Comparison of ENCODE assay signal across 9 mouse cellular contexts in genomic region chr6:124413770-124414149, GRCm38 (mm10). TPM values are rescaled to one million over a fixed set of nuclear protein-coding genes. Genes with fewer than 3 reads are reported as not detected.
DNase-seq lines count a peak whose midpoint lies in the region; ATAC-seq and TF ChIP-seq lines count a peak whose summit lies in the region.
"Had no signal": no experiment of that assay in that cellular context is flagged by ENCODE, and none has a peak within 500 bp of the region (broad histone marks: within the 10 kb centered on the region; RNA-seq: fewer than 3 reads in every experiment).

No protein-coding gene starts in this region.

- H3K27me3 ChIP-seq in kidney, embryonic 14.5 days (ENCODE audit: control insufficient read depth, insufficient read depth, low read length): no peaks in the 10 kb centered on the region
- no peaks in the 10 kb centered on the region for H3K27me3 ChIP-seq in hindbrain, embryonic 14.5 days (ENCODE audit: control insufficient read depth, insufficient read depth, low read length)
- no peaks in the 10 kb centered on the region for H3K27me3 ChIP-seq in midbrain, embryonic 12.5 days
- H3K27me3 ChIP-seq: Patski had no signal

- H3K27ac ChIP-seq in kidney, embryonic 14.5 days (ENCODE audit: low read depth, low read length): no peak overlapping the region; the same call in 1 of the 2 replicates
- no peak overlapping the region for H3K27ac ChIP-seq in cortical plate, adult 2 months (ENCODE audit: insufficient read depth, low read length)
- H3K27ac ChIP-seq in hindbrain, embryonic 14.5 days: peak overlapping the region; percentile 67; the same call in 1 of the 2 replicates
- H3K27ac ChIP-seq in midbrain, embryonic 12.5 days (replicated peaks): peak overlapping the region; percentile 56

- H3K9me3 ChIP-seq in kidney, embryonic 14.5 days (ENCODE audit: control insufficient read depth, low read length): no peaks in the 10 kb centered on the region
- H3K9me3 ChIP-seq in hindbrain, embryonic 14.5 days (ENCODE audit: control insufficient read depth, low read length): no peaks in the 10 kb centered on the region
- H3K9me3 ChIP-seq in midbrain, embryonic 12.5 days: no peaks in the 10 kb centered on the region

- peaks cover 20% of the 10 kb centered on the region for H3K36me3 ChIP-seq in kidney, embryonic 14.5 days (ENCODE audit: control insufficient read depth, insufficient read depth, low read length)
- peaks cover 31% of the 10 kb centered on the region for H3K36me3 ChIP-seq in hindbrain, embryonic 14.5 days (replicated peaks; ENCODE audit: control insufficient read depth, insufficient read depth)
- peaks cover 27% of the 10 kb centered on the region for H3K36me3 ChIP-seq in midbrain, embryonic 12.5 days

- ATAC-seq in kidney, embryonic 14.5 days (ENCODE audit: low FRiP score, low TSS enrichment): no peak
- ATAC-seq in hindbrain, embryonic 14.5 days (ENCODE audit: low FRiP score): no peak
- no peak for ATAC-seq in midbrain, embryonic 12.5 days (ENCODE audit: low FRiP score, low read depth)

- H3K4me3 ChIP-seq in kidney, embryonic 14.5 days (ENCODE audit: low read length): peak overlapping the region; percentile 86
- peak overlapping the region; percentile 73 for H3K4me3 ChIP-seq in cortical plate, adult 2 months (ENCODE audit: insufficient read depth, low read length)
- H3K4me3 ChIP-seq in hindbrain, embryonic 14.5 days (replicated peaks; ENCODE audit: low read length): peak overlapping the region; percentile 66
- peak overlapping the region; percentile 92 for H3K4me3 ChIP-seq in midbrain, embryonic 12.5 days

- no peak for TF ChIP-seq CTCF in cortical plate, adult 2 months (IDR thresholded peaks at IDR 0.05; ENCODE audit: extremely low read depth, insufficient read depth, low read length)

- no peak for TF ChIP-seq POLR2A in cortical plate, adult 2 months (IDR thresholded peaks at IDR 0.05; ENCODE audit: extremely low read depth, insufficient read depth, low read length)

- WGBS in kidney, embryonic 14.5 days: 67% methylated on average over 3 of the region's 3 CpGs
- 67% methylated on average over 3 of the region's 3 CpGs for WGBS in hindbrain, embryonic 14.5 days
- 68% methylated on average over 3 of the region's 3 CpGs for WGBS in midbrain, embryonic 12.5 days

- peaks cover 7% of the 10 kb centered on the region; the same call in 1 of the 2 replicates for H3K4me1 ChIP-seq in kidney, embryonic 14.5 days (ENCODE audit: control insufficient read depth, insufficient read depth, low read length)
- peaks cover 5% of the 10 kb centered on the region for H3K4me1 ChIP-seq in cortical plate, adult 2 months (ENCODE audit: control insufficient read depth, insufficient read depth, low read length)
- H3K4me1 ChIP-seq in hindbrain, embryonic 14.5 days (replicated peaks; ENCODE audit: control insufficient read depth, insufficient read depth, low read length): peaks cover 13% of the 10 kb centered on the region
- peaks cover 5% of the 10 kb centered on the region for H3K4me1 ChIP-seq in midbrain, embryonic 12.5 days

- peak overlapping the region; percentile 84 for H3K9ac ChIP-seq in kidney, embryonic 14.5 days (ENCODE audit: low read depth, low read length)
- H3K9ac ChIP-seq in hindbrain, embryonic 14.5 days: peak overlapping the region; percentile 79
- H3K9ac ChIP-seq in midbrain, embryonic 12.5 days (replicated peaks): peak overlapping the region; percentile 82; the same call in 1 of the 2 replicates

- peak overlapping the region; percentile 59 for H3K4me2 ChIP-seq in kidney, embryonic 14.5 days (replicated peaks; ENCODE audit: low read depth, low read length)
- H3K4me2 ChIP-seq in hindbrain, embryonic 14.5 days (replicated peaks): peak overlapping the region; percentile 73
- peak overlapping the region; percentile 73 for H3K4me2 ChIP-seq in midbrain, embryonic 12.5 days (replicated peaks)

- DNase-seq in kidney, adult 9 months: no peak
- DNase-seq in hindbrain, embryonic 14.5 days (ENCODE audit: low spot score): no peak
- no peak for DNase-seq in adrenal gland, postnatal 10 days
- DNase-seq in spleen, postnatal 4 days (ENCODE audit: low spot score in 2 of 2): no peak
- DNase-seq in adrenal gland, adult 18-20 months (ENCODE audit: low spot score in 2 of 2): no peak

RNA-seq across cellular contexts. Expression of gene Pex5, which starts 1.1 kb away (rescaled TPM):
- 26.8 and 35.3 TPM in 2 replicates for polyA plus RNA-seq in kidney, embryonic 14.5 days (2014; fragmentation: Nextera tagmentation; extraction: Ambion mirVana)
- polyA plus RNA-seq in cortical plate, adult 2 months (2012; rRNA removed): 53.7 and 60.7 TPM in 2 replicates
- 51.7 and 58.6 TPM in 2 replicates for polyA plus RNA-seq in hindbrain, embryonic 14.5 days (2014; fragmentation: Nextera tagmentation; extraction: Ambion mirVana)
- polyA plus RNA-seq in midbrain, embryonic 12.5 days (2016; fragmentation: Nextera tagmentation; extraction: Ambion mirVana): 64.7 and 68.1 TPM in 2 replicates
- total RNA-seq in adrenal gland, postnatal 10 days (2021): 100 to 1,000 TPM in 1 of 2 experiments, 10 to 100 TPM in 1; 93.1 to 104 TPM
- 100 to 1,000 TPM; 116 to 119 TPM for total RNA-seq in adrenal gland, adult 18-20 months (2021)

RNA-seq across cellular contexts. Expression of gene Clstn3, which starts 50.8 kb away (rescaled TPM):
- 2.8 TPM in 2 replicates for polyA plus RNA-seq in kidney, embryonic 14.5 days (2014; fragmentation: Nextera tagmentation; extraction: Ambion mirVana)
- 280 TPM in 2 replicates for polyA plus RNA-seq in cortical plate, adult 2 months (2012; rRNA removed)
- 94.2 and 110 TPM in 2 replicates for polyA plus RNA-seq in hindbrain, embryonic 14.5 days (2014; fragmentation: Nextera tagmentation; extraction: Ambion mirVana)
- 32.4 and 33.1 TPM in 2 replicates for polyA plus RNA-seq in midbrain, embryonic 12.5 days (2016; fragmentation: Nextera tagmentation; extraction: Ambion mirVana)
- 10 to 100 TPM; 78.7 to 79.4 TPM for total RNA-seq in adrenal gland, postnatal 10 days (2021)
- total RNA-seq in adrenal gland, adult 18-20 months (2021): 100 to 1,000 TPM; 107 to 199 TPM

Comparison
In these comparisons a context has a peak if more than half of its experiments do, and no peak if none do; other contexts are left out.
1. H3K27ac ChIP-seq: peak in hindbrain, embryonic 14.5 days (single experiment) and midbrain, embryonic 12.5 days (single experiment); none in kidney, embryonic 14.5 days (single experiment) and cortical plate, adult 2 months (single experiment).
2. Peak in every context shown above with its lines, with median percentiles within 50 percentile points of each other: H3K4me2 ChIP-seq, H3K4me3 ChIP-seq and H3K9ac ChIP-seq.